Mouse (Mus musculus) stomach, embryonic 14.5 days (tissue): ENCODE data around the gene Rtbdn. TPM values are rescaled to one million over a fixed set of nuclear protein-coding genes. Genes with fewer than 3 reads are reported as not detected.

ENCODE experiments used
- ATAC-seq: fragments of 200-750 bp; cut with Nextera tagmentation; 2 replicates; pipeline ENCODE4 v1.8.0; 2017; ENCODE audit warnings: low read depth, moderate TSS enrichment; ENCODE audit not compliant: insufficient number of reproducible peaks, insufficient read depth, low FRiP score
- H3K27ac ChIP-seq: fragments of 300-500 bp; sonication (generic); 2 replicates; pipeline ENCODE4 v1.5.1; 2014; ENCODE audit warnings: mild to moderate bottlenecking, low read length, moderate library complexity, mixed read lengths
- H3K27me3 ChIP-seq: fragments of 300-500 bp; sonication (generic); 2 replicates; pipeline ENCODE4 v1.6.1; 2014; ENCODE audit warnings: low read length, control low read depth, mixed read lengths; ENCODE audit not compliant: control insufficient read depth, insufficient read depth
- H3K36me3 ChIP-seq: fragments of 300-500 bp; sonication (generic); 2 replicates; pipeline ENCODE4 v1.6.1; 2014; ENCODE audit warnings: mild to moderate bottlenecking, control low read depth, low read length, moderate library complexity, mixed read lengths; ENCODE audit not compliant: control insufficient read depth, insufficient read depth
- H3K4me1 ChIP-seq: fragments of 300-500 bp; sonication (generic); 2 replicates; pipeline ENCODE4 v1.6.1; 2014; ENCODE audit warnings: low read length, control low read depth, mixed read lengths; ENCODE audit not compliant: control insufficient read depth, insufficient read depth
- H3K4me2 ChIP-seq: fragments of 300-500 bp; sonication (generic); replicated peaks from 2 replicates; pipeline ENCODE4 v1.6.1; 2014; ENCODE audit warnings: low read depth, low read length, control low read depth
- H3K4me3 ChIP-seq: fragments of 300-500 bp; sonication (generic); 2 replicates; pipeline ENCODE4 v1.5.1; 2014; ENCODE audit warnings: low read depth, low read length, control low read depth
- H3K9ac ChIP-seq: fragments of 300-500 bp; sonication (generic); replicated peaks from 2 replicates; pipeline ENCODE4 v1.6.1; 2014; ENCODE audit warnings: low read depth, mild to moderate bottlenecking, control low read depth, low read length, moderate library complexity, mixed read lengths
- H3K9me3 ChIP-seq: fragments of 300-500 bp; sonication (generic); 2 replicates; pipeline ENCODE4 v1.6.1; 2016; ENCODE audit warnings: low read depth, low read length, control low read depth; ENCODE audit not compliant: control insufficient read depth
- WGBS: fragments of 180-500 bp; shearing (Covaris S2); extraction: QIAGEN DNeasy Blood & Tissue Kit; methylation state at CpG from one replicate; pipeline ENCODE4 v1.1.7; 2014; 5-methylcytosine and 5-hydroxymethylcytosine counted together
- polyA plus RNA-seq: library from polyadenylated mRNA; unstranded; fragments of >200 nt; fragmentation: Nextera tagmentation; extraction: Ambion mirVana; gene quantifications from 2 replicates; pipeline ENCODE4 v1.2.1, GENCODE M21; 2014

Gene Rtbdn
- polyA plus RNA-seq, 1 experiment from 2014 or later = 0.20 TPM

DNA sequence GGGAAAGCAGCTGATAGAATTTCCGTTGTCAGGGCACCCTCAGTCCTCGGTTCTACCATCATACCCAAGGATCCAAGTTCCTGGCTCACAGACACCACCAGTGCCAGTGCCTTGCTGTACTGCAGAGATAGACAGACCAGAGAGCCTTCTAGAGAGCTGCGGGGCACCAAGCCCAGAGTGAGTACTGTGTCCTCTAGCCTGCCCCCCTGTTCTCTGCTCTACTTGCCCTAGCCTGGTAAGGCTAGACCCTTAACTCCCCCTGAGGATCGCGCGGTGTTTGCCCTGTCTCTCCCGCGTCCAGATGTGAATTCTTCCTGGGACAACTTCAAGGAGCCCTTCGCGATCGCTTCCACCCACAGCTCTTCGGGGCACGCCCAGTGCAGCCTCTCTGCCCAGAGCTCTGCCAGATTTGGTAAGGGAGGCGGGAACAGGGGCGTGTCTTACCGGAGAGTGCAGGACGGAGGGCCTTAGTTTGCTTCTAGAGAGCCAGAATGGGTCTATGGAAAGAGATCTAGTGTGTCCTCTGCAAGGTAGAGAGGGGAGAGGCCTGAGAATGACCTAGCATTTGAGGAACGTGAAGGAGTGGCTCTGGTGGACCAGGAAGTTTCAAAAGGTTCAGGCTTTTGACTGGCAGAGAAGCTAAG lies 5.9 kb downstream of the Rtbdn start:
- Histone ChIP-seq H3K4me1 (no peaks in the 10 kb centered on the region), H3K9ac (no peak overlapping the region), H3K9me3 (no peaks in the 10 kb centered on the region), H3K36me3 (peaks cover 3% of the 10 kb centered on the region; the same call in 1 of the 2 replicates), H3K4me2 (no peak overlapping the region; the same call in 1 of the 2 replicates), H3K4me3 (no peak overlapping the region), H3K27me3 (no peaks in the 10 kb centered on the region), H3K27ac (no peak overlapping the region)
- peak; percentile 46; the same call in 1 of the 2 replicates for ATAC-seq
- 8% methylated on average over 18 of the region's 18 CpGs for WGBS

DNA sequence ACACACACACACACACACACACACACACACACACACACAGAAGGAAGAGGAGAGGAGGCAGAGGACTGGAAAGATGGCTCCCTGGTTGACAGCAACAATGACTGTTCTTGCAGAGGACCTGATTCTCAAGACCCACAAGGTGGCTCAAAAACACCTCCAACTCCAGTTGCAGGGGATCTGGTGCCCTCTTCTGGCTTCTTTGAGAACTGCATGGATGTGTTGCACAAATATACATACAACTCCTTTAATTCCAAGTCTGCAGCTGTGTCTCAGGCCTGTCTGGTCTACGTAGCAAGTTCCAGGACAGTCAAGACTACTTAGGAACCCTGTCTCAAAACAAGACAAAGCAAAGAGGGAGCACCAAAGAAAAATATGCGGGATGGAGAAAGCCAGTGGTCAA lies 10.0 kb downstream of the Rtbdn start:
- whole genome bisulfite sequencing = 50% methylated on average over 2 of the region's 2 CpGs
- peaks cover 8% of the 10 kb centered on the region; the same call in 1 of the 2 replicates for H3K36me3 ChIP-seq
- no peak overlapping the region for H3K27ac ChIP-seq
- no peaks in the 10 kb centered on the region for H3K4me1 ChIP-seq
- no peak for ATAC-seq
- H3K9me3 ChIP-seq = no peaks in the 10 kb centered on the region
- no peaks in the 10 kb centered on the region for H3K27me3 ChIP-seq
- no peak overlapping the region for H3K9ac ChIP-seq
- H3K4me3 ChIP-seq = no peak overlapping the region
- no peak overlapping the region for H3K4me2 ChIP-seq

DNA sequence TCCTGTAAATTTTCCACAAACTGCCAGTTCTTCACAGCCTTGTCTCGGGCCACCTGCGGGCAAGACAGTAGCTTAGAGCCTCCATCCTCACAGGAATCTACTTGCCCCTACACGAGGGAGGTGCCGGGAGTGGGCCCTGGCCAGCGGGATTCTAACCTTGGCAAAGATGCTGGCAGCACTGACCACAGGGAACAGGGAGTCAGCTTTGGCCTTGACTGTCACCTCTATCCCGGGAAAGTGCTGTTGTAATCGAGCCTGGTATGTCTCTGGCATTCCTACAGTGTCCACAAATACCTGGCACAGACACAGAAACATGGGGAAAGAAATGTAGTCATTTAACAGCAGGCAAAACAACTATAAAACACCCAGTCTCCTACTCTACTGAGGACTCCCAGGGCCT lies 13.0 kb downstream of the Rtbdn start:
- no peaks in the 10 kb centered on the region for H3K9me3 ChIP-seq
- no peak overlapping the region for H3K4me2 ChIP-seq
- no peak for ATAC-seq
- 94% methylated on average over 7 of the region's 7 CpGs for whole genome bisulfite sequencing
- peaks cover 8% of the 10 kb centered on the region; the same call in 1 of the 2 replicates for H3K36me3 ChIP-seq
- no peak overlapping the region for H3K9ac ChIP-seq
- no peaks in the 10 kb centered on the region for H3K4me1 ChIP-seq
- no peaks in the 10 kb centered on the region for H3K27me3 ChIP-seq
- H3K4me3 ChIP-seq = no peak overlapping the region
- no peak overlapping the region for H3K27ac ChIP-seq

DNA sequence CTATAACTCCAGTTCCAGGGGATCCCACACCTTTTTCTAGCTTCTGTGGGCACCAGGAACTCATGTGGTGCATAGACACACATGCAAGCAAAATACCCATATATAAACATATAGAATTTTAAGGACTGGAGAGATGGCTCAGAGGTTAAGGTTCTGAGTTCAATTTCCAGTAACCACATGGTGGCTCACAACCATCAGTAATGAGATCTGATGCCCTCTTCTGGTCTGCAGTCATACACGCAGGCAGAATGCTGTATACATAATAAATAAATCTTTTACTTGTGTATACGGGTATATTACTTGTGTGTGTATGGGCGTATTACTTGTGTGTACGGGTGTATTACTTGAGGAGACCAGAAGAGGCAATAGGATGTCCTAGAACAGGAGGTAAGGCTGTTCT lies 17.2 kb downstream of the Rtbdn start:
- no peak overlapping the region for H3K9ac ChIP-seq
- H3K27ac ChIP-seq = no peak overlapping the region
- H3K4me1 ChIP-seq = peaks cover 17% of the 10 kb centered on the region
- ATAC-seq = no peak
- 85% methylated on average over 4 of the region's 4 CpGs for WGBS
- H3K36me3 ChIP-seq = no peaks in the 10 kb centered on the region; the same call in 1 of the 2 replicates
- H3K27me3 ChIP-seq = no peaks in the 10 kb centered on the region
- no peak overlapping the region for H3K4me3 ChIP-seq
- H3K9me3 ChIP-seq = no peaks in the 10 kb centered on the region
- no peak overlapping the region for H3K4me2 ChIP-seq

DNA sequence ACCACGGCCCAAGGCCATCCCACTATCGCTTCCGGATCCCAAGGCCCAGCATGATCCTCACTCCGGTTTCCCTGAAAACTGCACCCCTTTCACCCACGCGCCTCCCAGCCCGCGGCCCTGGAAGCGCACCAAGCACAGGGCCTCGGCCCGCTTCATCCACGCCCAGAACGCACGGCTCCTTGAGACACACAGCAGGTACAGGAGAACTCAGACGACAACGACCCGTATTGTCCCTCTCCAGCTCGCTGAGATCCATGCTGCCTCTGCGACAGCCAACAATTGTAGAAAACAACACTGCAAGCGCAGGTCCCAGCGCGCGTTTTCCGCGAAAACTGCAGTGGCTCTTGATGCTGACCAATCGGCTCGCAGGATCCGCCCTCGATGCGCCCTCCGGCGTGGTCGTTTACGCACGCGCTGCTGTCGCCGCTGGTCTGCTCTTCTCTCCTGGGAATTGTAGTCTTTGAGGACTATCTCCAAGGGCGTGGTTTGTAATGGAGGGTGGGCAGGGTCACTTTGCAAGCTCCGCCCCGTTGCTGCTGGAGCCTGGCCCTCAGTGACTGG lies 19.0 kb downstream of the Rtbdn start:
- peaks cover 21% of the 10 kb centered on the region for H3K4me1 ChIP-seq
- no peaks in the 10 kb centered on the region; the same call in 1 of the 2 replicates for H3K36me3 ChIP-seq
- no peaks in the 10 kb centered on the region for H3K9me3 ChIP-seq
- WGBS = under 1% methylated on average over 41 of the region's 41 CpGs
- H3K9ac ChIP-seq = peak overlapping the region; percentile 68
- peak overlapping the region; percentile 94 for H3K4me2 ChIP-seq
- peak; percentile 90 for ATAC-seq
- H3K27me3 ChIP-seq = no peaks in the 10 kb centered on the region
- peak overlapping the region; percentile 61 for H3K4me3 ChIP-seq
- peak overlapping the region; percentile 59 for H3K27ac ChIP-seq

DNA sequence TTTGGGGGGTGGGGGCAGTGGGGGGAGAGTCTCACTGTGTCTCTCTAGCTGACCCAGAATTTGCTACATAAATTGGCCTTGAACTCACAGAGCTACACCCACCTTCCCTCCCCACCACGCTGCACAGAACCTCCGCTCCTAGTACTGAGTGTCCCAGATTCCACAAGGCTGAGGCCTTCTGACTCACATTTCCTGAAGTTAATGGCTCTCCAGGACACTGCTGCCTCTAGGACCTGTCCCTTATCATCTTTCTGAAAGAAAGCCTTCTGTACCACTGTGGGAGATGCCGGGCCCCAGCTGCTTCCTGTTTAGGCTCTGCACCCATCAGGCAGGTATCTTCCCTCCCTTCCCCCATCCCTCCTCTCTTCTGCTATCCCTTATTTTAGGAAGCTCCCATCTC lies 19.8 kb downstream of the Rtbdn start:
- Histone ChIP-seq H3K4me3 (no peak overlapping the region), H3K27me3 (no peaks in the 10 kb centered on the region), H3K9me3 (no peaks in the 10 kb centered on the region), H3K27ac (peak overlapping the region; percentile 29; the same call in 1 of the 2 replicates), H3K4me1 (peaks cover 25% of the 10 kb centered on the region), H3K4me2 (no peak overlapping the region), H3K9ac (no peak overlapping the region), H3K36me3 (peaks cover 8% of the 10 kb centered on the region; the same call in 1 of the 2 replicates)
- ATAC-seq = no peak
- 43% methylated on average over 3 of the region's 3 CpGs for WGBS

DNA sequence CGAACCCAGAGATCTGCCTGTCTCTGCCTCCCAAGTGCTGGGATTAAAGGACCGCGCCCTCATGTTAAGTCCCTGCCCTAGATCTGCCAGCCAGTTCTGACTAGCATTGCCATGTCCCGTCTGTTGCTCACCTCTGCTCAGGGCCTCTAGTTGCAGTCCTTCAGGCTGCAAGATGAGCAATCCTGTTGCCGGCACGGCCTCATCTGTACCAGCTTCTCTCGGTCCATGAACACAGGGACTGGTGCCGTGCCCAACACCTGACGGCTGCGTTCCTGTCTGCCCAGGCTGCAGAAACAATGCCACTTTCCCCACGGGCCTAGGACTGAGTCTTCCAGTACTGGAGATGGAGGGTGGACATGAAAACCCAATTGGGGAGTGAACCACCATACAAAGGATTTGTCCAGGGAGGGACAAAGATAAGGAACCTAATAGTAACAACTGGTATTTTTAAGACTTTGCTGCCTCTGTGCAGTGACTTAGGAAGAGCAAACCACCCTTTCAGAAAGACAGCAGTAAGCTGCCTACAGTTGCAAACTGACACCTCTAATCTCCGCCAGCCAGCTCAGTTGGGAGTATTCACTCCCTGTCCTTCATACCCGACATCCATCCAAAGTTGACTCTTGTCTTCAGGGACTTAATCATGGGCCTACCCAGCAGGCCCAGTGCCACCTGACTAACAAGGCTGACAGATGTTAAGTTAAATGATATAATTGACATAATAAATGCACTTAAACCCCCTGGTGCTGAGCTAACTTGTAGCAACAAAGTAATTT lies 20.9 kb downstream of the Rtbdn start:
- Histone ChIP-seq H3K9me3 (no peaks in the 10 kb centered on the region), H3K4me3 (no peak overlapping the region), H3K36me3 (peaks cover 18% of the 10 kb centered on the region), H3K27ac (no peak overlapping the region), H3K27me3 (no peaks in the 10 kb centered on the region), H3K9ac (no peak overlapping the region), H3K4me1 (peaks cover 25% of the 10 kb centered on the region), H3K4me2 (peak overlapping the region; percentile 83; the same call in 1 of the 2 replicates)
- no peak for ATAC-seq
- WGBS = 90% methylated on average over 13 of the region's 13 CpGs

DNA sequence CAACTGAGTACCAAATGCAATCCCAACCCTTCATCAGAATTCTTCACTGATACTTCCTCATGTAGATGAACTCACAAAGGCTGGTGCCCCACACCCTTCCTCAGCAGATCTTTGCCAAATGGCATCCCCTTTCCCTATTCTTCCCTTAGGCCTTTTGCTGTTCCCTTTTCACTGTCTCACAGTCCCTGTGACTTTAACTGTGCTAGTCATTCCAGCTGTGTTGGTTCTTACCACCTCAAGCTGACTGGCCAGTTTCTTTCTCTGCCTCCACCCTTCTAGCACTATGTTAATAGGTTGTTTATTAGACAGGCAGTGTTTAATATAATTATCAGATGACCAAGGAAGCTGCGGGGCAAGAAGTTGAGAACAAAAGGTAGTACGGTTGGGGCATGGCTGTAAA lies 21.9 kb downstream of the Rtbdn start:
- H3K4me3 ChIP-seq = peak overlapping the region; percentile 51
- 10% methylated on average over 2 of the region's 2 CpGs for WGBS
- H3K9ac ChIP-seq = peak overlapping the region; percentile 67
- peak overlapping the region; percentile 83 for H3K27ac ChIP-seq
- no peaks in the 10 kb centered on the region for H3K9me3 ChIP-seq
- H3K36me3 ChIP-seq = peaks cover 26% of the 10 kb centered on the region
- no peaks in the 10 kb centered on the region for H3K27me3 ChIP-seq
- H3K4me1 ChIP-seq = peaks cover 25% of the 10 kb centered on the region
- ATAC-seq = no peak
- peak overlapping the region; percentile 83 for H3K4me2 ChIP-seq
